Mouse (Mus musculus) cortical plate, adult 2 months (tissue): ENCODE data around the gene Abcb4.

Experiments
- CTCF ChIP-seq: fragments of 200-500 bp; IDR thresholded peaks from 2 replicates; pipeline ENCODE4 v1.5.1; 2011; ENCODE audit warnings: mild to moderate bottlenecking, control low read depth, low read length; ENCODE audit not compliant: insufficient read depth; ENCODE audit errors: extremely low read depth
- POLR2A ChIP-seq: fragments of 200-500 bp; IDR thresholded peaks from 2 replicates; pipeline ENCODE4 v1.6.1; 2011; ENCODE audit warnings: mild to moderate bottlenecking, low read length, control low read depth; ENCODE audit not compliant: insufficient read depth; ENCODE audit errors: extremely low read depth

DNA sequence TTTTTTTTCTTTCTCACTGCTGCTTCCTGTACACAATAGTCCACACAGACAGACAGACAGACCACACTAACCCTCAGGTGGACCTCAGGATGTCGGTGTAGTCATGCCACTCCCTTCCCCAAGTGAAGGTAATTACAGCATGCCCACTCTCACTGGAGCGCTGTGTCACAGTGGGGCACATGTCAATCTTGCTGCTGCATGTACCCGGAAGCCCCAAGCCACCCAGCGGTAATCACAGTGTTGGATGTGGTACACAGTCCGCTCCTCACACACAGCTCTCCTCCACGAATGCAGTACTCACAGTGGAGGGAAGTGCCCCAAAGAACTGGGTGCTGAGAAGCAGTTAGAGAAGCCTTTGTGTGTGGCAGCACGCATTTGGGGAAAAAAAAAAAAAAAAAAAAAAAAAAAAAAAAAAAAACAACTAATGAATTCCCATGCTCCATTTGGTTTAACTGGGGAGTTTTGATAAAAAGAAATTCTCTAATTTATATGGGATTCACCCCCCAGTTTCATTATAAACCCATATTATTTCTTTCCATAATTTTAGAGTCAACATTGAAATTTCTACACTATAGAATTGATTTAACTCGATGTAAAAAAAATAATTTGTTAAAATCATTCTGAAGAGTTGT is 18.2 kb downstream of the Abcb4 start:
- TF ChIP-seq CTCF: no peak
- TF ChIP-seq POLR2A: no peak
